Mouse (Mus musculus) intestine, postnatal 0 days (tissue): ENCODE results near the gene Duoxa1. TPM values are rescaled to one million over a fixed set of nuclear protein-coding genes. Genes with fewer than 3 reads are reported as not detected.

Experiments used
- ATAC-seq: fragments of 200-750 bp; cut with Nextera tagmentation; 2 replicates; pipeline ENCODE4 v1.8.0; 2017; ENCODE audit warnings: mild to moderate bottlenecking, moderate TSS enrichment, moderate library complexity
- H3K27ac ChIP-seq: fragments of 300-500 bp; sonication (generic); 2 replicates; pipeline ENCODE4 v1.5.1; 2014; ENCODE audit warnings: mild to moderate bottlenecking, low read depth, low read length, moderate library complexity
- H3K27me3 ChIP-seq: fragments of 300-500 bp; sonication (generic); replicated peaks from 2 replicates; pipeline ENCODE4 v1.6.1; 2014; ENCODE audit warnings: low read length, mixed read lengths; ENCODE audit not compliant: control insufficient read depth, insufficient read depth
- H3K36me3 ChIP-seq: fragments of 300-500 bp; sonication (generic); 2 replicates; pipeline ENCODE4 v1.6.1; 2014; ENCODE audit warnings: mild to moderate bottlenecking, moderate library complexity; ENCODE audit not compliant: control insufficient read depth, insufficient read depth
- H3K4me1 ChIP-seq: fragments of 300-500 bp; sonication (generic); replicated peaks from 2 replicates; pipeline ENCODE4 v1.6.1; 2014; ENCODE audit warnings: antibody characterized with exemption, low read length, mixed read lengths; ENCODE audit not compliant: control insufficient read depth, insufficient read depth
- H3K4me2 ChIP-seq: fragments of 300-500 bp; sonication (generic); replicated peaks from 2 replicates; pipeline ENCODE4 v1.6.1; 2014; ENCODE audit warnings: low read depth, mild to moderate bottlenecking, moderate library complexity
- H3K4me3 ChIP-seq: fragments of 300-500 bp; sonication (generic); 2 replicates; pipeline ENCODE4 v1.5.1; 2014; ENCODE audit warnings: low read depth, low read length
- H3K9ac ChIP-seq: fragments of 300-500 bp; sonication (generic); 2 replicates; pipeline ENCODE4 v1.6.1; 2014; ENCODE audit warnings: mild to moderate bottlenecking, low read depth, low read length
- H3K9me3 ChIP-seq: fragments of 300-500 bp; sonication (generic); 2 replicates; pipeline ENCODE4 v1.6.1; 2016; ENCODE audit warnings: mixed run types; ENCODE audit not compliant: control insufficient read depth
- CTCF ChIP-seq: sonication (generic); IDR thresholded peaks from 2 replicates; pipeline ENCODE4 v1.5.1; 2016; ENCODE audit warnings: low read depth, mild to moderate bottlenecking, control low read depth, antibody characterized with exemption, moderate library complexity
- WGBS: fragments of 180-500 bp; shearing (Covaris S2); extraction: QIAGEN DNeasy Blood & Tissue Kit; methylation state at CpG from one replicate; pipeline ENCODE4 v1.1.7; 2014; 5-methylcytosine and 5-hydroxymethylcytosine counted together
- polyA plus RNA-seq: library from polyadenylated mRNA; unstranded; fragments of >200 nt; fragmentation: Nextera tagmentation; extraction: Ambion mirVana; gene quantifications from 2 replicates; pipeline ENCODE4 v1.2.1, GENCODE M21; 2015

Duoxa1 gene
- polyA plus RNA-seq, 1 experiment from 2014 or later, result not detected

DNA sequence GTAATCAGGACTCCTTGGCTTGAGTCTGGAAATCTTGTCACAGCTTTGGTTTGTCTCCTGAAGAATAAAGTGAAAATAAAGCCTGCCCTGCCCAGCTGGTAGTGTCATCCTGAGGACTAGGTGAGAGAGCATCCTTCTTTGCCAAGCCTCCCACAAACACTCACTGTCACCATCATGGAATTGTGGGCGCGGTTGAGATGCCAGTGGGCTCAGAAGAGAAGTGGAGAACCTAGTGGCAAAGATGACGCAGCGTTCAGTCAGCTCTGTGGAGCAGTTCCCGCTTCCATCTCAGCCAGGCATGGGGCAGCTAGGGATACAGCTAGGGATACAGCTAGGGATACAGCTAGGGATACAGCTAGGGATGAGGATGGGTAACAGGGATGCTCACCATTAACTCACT, 57.5 kb downstream of the Duoxa1 start:
- Histone ChIP-seq H3K9ac (no peak overlapping the region), H3K36me3 (peaks cover 40% of the 10 kb centered on the region), H3K27me3 (no peaks in the 10 kb centered on the region), H3K4me2 (no peak overlapping the region), H3K27ac (no peak overlapping the region), H3K4me3 (no peak overlapping the region), H3K9me3 (no peaks in the 10 kb centered on the region), H3K4me1 (no peaks in the 10 kb centered on the region)
- TF ChIP-seq CTCF, result no peak
- WGBS, result 97% methylated on average over 5 of the region's 5 CpGs
- no peak for ATAC-seq

Other genes starting within 250 kb of the Duoxa1 start
- 3.7 and 3.8 TPM in 2 replicates for gene Spg11, start 195.3 kb downstream of the Duoxa1 start, polyA plus RNA-seq
- gene B2m, start 166.0 kb downstream of the Duoxa1 start, polyA plus RNA-seq, result 2,008 and 2,179 TPM in 2 replicates
- 0.10 TPM in 1 of 2 replicates, not detected in the other for gene Trim69, start 153.0 kb downstream of the Duoxa1 start, polyA plus RNA-seq
- 0.04 and 0.05 TPM in 2 replicates for gene Patl2, start 127.5 kb downstream of the Duoxa1 start, polyA plus RNA-seq
- not detected in 2 replicates for gene Terb2, start 127.5 kb downstream of the Duoxa1 start, polyA plus RNA-seq
- gene Sord, start 79.0 kb downstream of the Duoxa1 start, polyA plus RNA-seq, result 136 and 172 TPM in 2 replicates
- 0.17 and 0.38 TPM in 2 replicates for gene Duox2, start 15.3 kb downstream of the Duoxa1 start, polyA plus RNA-seq
- gene Duoxa2, start 14.8 kb downstream of the Duoxa1 start, polyA plus RNA-seq, result 0.83 and 1.5 TPM in 2 replicates
- gene Duox1, start 1.9 kb upstream of the Duoxa1 start, polyA plus RNA-seq, result 0.07 TPM in 1 of 2 replicates, not detected in the other
- 1.8 and 2.0 TPM in 2 replicates for gene Shf, start 55.4 kb upstream of the Duoxa1 start, polyA plus RNA-seq
- 67.7 and 75.5 TPM in 2 replicates for gene Slc28a2, start 112.7 kb upstream of the Duoxa1 start, polyA plus RNA-seq
- 0.12 and 0.16 TPM in 2 replicates for gene Gm14085, start 171.2 kb upstream of the Duoxa1 start, polyA plus RNA-seq